Mouse (Mus musculus): ENCODE results near the gene Slc39a7.
"Not testable (repeated sequence)": the region's sequence is repeated elsewhere in the genome, so short reads cannot be mapped to it uniquely, and the experiment has no call there.

Slc39a7 gene

DNA sequence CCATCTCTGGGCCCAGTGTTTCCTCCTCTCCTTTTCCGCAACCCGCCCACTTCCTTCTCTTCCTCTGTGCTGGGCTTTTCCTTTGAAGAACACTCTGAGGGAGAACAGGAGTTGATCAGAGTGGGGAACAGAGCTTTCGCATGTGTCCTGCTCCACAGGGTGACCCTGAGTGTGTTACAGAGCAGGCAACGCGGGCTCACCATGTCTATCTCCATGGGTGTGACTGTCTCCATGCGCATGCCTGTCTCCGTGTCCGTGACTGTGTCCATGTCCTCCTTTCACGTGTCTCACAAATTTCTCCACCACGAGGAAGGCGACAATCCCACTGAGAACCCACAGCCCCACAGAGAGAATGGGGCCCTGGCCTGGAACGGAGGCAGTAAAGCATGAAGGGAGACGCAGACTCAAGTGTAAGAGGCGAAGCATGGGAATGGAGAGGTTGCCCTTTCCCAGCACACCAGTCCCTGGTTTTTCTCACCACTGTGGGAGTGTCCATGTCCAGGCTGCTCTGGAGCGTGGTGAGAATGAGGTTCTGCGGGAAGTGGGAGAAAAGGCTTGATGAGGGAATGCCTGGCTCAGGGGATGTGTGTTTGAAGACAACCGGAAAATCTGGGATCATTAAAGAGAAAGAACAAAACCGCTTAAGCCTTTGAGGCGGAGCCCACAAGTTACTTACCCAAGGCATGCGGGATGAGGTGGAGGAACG lies 1.4 kb downstream of the Slc39a7 start:
- no peak for DNase-seq (ENCODE audit: low spot score)

DNA sequence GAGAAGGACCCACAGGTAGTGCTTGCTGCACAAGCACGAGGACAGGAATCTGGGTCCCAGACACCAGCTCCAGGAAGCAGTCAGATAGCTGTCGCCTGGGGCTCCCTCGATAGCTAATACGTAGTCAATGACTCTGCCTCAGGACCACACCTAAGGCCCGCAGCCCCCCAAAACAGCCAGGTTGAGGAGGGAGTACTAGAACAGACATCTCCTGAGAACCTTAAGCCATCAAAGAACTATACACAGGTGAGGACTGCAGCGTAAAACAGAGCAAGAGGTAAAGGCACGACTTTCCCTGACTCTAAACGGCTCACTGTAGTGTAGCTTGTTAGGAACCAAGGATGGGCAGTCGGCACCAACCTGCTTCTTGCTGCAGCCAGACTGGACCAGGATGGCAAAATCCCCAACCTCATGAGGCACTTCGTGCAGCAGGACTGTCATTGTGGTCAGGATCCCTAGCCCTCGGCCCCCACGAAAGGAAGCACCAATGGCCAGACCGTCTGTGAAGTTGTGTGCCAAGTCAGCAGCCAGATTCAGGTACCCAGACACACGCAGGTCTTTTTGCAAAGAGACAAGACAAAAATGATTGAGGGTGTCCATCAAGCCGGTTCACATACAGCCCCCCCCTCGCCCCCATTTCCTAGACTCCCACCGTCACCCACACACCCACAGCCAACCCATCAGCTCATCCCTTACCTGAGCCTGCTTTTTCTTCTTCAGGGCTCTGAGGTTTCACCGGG lies 2.2 kb downstream of the Slc39a7 start:
- DNase-seq (ENCODE audit: low spot score): no peak

DNA sequence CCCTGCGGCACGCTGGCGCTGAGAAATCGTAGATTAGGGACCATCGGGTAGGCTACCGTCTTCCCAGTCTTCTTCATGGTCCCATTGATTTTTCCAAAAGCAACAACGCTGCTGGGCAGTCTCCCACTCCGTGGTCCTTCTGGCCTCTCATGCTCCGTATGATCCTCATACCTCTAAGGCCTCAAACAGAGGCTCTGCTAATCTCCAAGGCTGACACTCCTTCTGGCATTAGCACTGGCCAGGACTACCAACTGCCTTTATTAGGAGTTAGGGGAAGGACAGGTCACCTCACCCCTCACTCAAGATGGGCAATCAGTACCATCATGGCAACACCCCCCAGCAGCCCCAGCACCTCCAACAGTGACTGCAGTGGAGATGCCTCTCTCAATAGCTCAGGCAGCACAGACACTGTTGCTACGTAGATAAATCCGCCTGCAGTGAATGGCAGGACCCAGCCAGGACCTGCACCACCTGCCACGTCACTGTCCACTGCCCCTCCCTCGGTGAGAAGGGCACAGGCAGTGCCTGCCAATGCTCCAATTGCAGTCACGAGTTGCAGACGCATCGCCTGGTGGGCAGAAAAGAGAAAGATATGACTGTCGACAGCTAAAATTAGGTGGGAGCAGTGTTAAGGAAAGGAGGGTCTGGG lies 2.9 kb downstream of the Slc39a7 start:
- DNase-seq (ENCODE audit: low spot score): no peak

DNA sequence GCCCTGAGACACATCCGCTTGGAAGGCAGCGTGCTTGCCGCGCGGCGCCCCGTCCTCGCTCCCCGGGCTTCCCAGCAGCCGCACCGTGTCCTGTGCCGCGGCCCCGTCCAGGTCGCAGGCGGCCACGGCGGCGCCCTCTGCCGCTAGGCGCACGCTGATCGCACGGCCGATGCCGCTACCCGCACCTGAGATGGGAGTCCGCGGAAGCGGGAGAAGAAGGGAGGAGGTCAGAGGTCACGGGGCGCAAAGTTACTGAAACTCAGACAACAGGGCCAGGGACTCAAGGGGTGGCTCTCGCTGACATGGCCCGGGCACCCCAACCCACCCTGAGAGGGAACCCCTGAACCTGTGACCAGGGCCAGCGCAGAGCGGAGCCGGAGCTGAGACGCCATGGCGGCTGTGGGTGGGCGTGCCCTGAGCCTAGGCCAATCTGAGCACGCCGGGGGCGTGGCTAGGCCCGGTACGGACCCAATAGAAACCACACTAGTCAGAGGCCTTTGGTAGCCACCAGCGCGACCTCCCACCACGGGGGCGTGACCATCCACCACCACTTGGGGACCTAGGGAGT lies 3.7 kb downstream of the Slc39a7 start, which contains the start of gene H2-Ke6:
Gene H2-Ke6 (minus strand): TSS at position 405 of the 568 bp plus-strand sequence.
- DNase-seq (ENCODE audit: low spot score): peak; percentile 95

DNA sequence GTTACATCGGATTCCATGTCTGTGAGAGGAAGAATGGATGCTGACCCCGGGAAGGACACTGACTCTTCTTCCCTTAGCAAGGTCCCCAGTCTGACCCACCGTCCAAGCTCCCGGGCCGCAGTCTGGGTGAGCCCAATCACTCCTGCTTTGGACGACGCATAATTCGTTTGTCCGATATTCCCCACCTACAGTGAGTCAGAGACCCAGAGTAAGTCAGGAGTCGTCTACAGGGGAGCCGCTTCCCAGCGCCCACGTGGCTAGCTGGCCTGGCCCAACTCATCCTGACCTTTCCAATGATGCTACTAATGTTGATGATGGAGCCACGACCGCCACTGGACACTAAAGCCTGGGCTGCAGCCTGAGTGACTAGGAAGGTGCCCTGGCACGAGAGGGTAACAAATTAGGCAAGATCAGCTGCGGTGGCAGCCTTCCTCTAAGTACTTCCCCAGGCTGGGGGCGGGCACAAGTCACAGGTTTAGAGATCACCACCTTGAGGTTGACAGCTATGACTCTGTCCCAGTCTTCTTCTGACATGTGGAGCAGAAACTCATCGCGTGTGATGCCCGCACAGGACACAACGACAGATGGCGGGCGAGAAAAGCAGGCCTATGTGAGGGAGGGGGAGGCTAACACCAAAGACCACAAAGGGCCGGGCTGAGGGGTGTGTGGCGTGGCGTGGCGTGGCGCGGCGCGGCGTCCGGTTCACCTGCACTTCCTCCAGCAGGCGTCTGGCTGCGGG lies 4.4 kb downstream of the Slc39a7 start:
- DNase-seq (ENCODE audit: low spot score): no peak

DNA sequence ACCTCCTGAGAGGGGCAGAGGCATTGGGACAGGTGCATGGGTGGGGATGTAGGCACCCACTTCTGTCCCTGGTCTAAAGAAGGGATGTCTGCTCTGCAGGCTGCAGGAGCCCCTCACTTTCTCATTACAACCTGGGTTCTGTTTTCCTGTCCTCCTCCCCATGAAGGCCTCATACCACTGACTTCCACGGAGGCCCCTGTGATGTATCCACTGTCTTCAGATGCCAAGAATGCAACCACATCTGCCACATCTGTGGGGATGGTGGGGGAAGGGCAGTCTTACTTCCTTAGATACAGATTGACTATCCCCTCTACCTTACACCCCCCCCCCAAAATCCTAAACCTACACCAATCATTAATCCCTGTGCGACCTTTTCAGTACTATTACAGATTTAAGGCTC lies 5.3 kb downstream of the Slc39a7 start:
- DNase-seq (ENCODE audit: low spot score): no peak

DNA sequence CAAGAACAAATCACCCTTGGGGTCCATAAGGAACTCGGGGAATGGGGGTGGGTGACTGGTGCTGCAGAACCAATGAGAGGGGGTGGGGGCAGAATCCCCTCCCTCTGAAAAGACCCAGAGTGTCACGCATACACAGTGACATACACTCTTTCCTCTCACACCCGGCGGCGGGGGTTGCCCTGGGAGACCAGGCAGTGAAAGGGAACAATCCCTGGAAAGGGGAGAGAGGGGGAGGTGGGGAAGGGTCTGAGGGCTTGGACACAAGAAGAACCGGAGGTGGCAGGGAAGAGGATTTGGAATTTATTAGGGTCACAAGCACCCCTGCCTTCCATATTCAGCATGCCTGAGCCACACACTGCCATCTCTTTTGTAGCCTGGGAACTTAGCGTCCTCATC lies 5.7 kb downstream of the Slc39a7 start:
- DNase-seq (ENCODE audit: low spot score): peak; percentile 50

DNA sequence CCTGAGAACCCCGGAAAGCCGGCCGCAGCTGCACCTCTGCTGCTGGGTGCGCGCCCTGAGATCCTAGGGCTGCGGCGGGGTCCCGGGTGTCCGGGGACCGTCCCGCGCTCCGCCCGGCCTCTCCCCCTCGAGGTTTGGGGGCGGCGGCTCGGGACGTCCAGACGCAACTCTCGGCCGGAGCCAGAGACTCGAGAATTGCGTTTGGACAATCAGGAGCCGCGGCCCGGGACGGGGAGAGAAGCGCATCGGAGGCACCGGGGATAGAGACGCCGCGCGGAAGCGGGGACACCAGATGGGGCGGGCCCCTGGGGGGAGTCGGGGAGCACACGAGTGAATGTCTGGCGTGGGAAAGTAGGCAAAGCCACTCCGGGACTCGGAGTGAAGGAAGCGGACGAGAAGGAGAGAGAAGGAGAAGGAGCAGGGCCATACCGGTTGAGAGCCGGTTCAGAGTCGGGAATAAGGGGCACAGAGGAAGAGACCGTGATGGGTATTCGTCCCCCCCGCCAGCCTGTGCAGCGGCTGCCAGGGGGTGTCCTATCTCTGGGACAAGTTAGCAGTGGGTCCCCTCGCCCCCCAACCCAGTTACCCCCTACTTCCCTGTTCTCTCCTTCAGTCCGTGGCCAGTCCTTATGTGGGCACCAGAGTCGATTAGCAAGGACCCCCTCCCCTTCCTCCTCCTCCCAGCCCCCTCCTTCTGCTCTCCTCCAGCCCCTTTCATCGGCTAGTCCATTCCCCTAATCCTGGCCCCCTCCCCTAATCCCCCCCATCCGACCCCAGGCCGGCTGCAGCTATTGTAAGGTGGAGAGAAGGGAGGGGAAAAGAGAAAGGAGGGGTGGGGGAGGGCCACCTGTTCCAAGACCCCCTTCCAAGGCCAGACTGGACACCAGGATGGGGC lies 6.4 kb downstream of the Slc39a7 start:
- DNase-seq (ENCODE audit: low spot score): no peak

DNA sequence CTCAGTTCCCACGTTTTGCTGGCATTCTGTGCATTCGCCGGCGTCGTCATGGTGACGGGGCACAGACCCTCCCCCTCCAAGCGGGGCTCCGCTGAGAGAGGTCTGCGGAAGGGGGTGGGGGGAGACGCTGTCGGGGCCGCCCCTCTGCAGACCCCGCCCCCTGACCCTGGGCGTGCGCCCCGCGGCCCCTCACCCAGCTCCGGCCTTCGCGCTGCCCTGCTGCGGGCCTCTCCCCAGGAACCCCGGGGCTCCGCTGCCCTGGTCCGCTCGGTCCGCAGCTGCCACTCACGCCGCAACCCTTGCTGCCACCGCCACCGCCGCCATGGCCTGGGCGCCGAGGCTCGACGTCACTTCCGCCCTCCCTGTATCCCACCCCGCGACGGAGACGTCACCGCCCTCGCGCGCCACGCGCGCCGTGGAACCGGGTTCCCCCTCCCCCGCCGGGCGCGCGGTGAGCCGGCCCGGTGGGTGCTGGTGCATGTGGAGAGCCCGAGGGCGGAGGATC lies 7.1 kb downstream of the Slc39a7 start, which contains the start of gene Ring1:
Gene Ring1 (minus strand): TSS at position 364 of the 505 bp plus-strand sequence.
- peak; percentile 91 for DNase-seq (ENCODE audit: low spot score)

DNA sequence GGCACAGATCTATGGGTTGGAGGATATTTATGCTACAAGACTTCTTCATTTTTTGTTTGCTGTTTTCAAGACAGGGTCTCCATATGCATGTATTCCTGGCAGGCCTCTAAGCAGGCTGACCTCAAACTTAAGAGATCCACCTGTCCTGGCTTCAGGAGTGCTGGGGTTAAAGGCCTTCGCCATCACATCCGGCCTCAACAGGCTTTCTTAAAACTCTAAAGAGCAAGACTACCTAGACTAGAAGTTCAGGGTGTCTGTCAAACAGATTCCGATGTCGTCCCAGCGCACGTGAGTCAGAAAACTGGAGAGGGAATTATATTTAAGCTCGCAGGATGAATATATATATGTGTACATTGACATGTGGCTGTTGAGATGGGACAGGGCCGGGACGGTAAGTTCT lies 7.8 kb downstream of the Slc39a7 start:
- DNase-seq (ENCODE audit: low spot score): no peak

DNA sequence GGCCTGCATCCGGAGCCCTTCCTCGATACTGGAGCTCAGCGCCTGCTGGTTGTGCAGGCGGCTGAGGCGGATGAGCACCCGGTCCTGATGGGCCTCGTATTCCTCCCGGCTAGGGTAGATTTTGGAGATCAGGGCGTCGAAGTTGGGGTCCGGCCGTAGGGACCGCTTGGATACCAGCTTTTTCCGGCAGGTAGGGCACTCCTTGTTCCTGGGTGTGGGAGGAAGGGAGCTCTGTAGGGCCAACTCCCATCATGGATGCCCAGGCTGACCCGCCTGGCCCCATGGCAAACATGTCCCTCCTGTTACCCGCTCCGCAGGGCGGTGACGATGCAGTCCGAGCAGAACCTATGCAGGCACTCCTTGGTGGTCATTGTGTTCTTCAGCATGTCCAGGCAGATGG lies 8.5 kb downstream of the Slc39a7 start:
- no peak for DNase-seq (ENCODE audit: low spot score)

DNA sequence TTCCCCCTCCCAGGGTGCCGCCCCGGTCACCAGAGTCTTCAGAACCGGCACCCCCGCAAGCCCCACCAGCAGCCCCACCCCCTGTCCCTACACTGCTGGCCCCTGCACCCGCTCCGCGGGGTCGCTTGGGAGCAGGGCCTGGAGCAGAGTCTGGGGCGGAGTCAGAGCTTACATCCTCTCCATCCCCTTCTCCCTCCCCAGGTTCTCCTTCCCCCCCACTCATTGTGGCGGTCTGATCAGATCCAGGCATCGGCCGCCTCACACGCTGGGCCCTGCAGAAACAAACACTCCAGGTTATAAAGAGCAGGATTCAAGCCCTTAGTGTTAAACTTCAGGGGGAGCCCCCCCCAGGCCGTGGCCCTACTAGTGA lies 9.1 kb downstream of the Slc39a7 start:
- no peak for DNase-seq (ENCODE audit: low spot score)

DNA sequence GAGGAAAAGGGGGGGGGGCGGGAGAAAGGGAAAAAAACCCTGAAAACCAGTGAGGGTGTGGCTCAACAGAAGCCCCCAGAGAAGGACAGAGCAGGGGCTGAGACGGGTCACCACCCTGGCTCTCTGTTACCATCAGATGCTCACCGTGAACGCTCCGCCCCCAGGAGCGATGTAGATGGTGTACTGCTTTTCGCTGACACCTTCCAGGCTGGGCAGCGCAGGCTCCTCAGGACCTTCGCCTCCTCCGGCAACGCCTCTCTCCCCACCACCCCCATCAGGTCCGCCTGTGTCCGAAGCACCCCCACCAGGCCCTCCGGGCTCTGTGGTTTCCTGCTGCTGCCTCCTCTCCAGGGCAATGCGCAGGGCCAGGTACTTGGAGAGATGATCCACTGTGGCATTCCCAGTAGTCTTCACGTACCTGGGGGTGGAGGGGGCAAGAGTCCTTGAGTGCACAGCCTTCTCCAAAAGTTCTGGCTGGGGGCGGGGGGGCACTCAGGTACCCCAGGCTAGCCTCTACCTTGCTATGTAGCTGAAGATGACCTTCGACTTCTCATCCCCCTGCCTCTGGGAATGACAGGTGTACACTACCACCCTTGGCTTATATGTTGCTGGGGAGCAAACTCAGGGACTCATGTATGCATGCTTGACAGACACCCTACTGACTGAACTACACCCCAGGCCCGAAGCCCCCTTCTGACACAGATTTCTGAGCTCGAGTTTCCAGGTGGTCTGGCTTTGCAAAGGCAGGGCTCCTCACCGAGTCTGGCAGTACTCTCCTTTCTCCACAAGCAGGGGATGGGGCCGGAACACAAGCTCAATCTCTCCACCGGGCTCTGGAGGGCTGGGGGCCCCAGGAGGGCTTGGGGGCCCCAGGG lies 9.7 kb downstream of the Slc39a7 start:
- no peak for DNase-seq (ENCODE audit: low spot score)

DNA sequence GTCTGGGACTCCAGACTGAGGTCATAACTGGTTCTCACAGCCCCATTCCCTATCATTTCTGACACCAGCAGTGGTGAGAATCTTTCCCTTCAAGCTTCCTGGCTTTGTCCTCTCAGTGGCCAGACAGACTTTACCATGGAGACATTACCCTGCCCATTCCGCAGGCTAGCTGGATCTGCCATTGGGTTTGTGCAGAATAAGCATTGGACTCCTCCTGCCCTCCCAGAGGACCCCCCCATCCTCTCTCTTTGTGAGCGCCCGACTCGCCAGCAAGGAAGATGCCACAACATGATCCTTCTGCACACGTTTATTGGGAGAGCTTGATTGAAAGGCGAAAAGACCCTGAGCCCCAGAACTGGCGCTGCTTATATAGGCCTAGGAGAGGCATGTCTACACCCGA lies 18.0 kb downstream of the Slc39a7 start:
- DNase-seq (ENCODE audit: low spot score): no peak

DNA sequence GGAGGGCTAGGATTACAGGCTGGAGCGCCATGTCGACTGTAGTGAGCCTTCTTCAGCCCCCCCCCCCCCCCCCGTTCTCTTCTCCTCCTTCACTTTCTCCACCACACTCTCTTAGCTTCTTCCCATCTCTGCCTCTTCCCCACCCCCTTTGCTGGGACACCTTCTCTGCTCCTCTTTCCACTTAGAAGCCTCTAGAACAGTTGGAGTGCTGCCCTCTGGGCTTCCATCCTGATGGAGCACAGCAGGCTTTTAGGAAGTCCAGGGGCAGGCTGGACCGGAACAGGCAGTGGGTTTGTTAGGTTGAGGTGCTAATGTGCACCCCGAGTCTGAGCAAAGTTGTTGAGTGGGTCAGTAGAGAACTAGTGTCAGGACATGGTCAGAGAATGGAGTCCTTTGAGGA lies 21.3 kb downstream of the Slc39a7 start:
- DNase-seq (ENCODE audit: low spot score): no peak

DNA sequence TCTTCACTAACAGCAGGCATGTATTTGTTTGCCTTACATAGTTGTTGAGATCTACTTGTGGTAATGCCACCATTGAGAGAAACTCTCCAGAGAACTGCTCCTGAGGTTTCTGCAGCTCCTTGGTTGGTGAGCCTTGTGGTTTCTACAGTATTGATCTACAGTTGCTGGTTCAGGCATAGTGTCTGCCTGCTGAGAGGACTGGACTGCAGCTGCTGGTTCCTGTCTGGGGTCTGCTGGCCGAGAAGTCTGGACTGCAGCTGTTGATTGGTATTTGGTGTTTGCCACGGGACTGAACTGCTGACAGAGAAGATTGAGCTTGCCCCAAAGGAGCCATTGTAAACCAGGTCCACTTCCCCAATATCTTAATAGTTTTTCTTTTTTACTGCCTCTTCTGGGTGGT lies 24.9 kb downstream of the Slc39a7 start:
- no peak for DNase-seq (ENCODE audit: low spot score)

DNA sequence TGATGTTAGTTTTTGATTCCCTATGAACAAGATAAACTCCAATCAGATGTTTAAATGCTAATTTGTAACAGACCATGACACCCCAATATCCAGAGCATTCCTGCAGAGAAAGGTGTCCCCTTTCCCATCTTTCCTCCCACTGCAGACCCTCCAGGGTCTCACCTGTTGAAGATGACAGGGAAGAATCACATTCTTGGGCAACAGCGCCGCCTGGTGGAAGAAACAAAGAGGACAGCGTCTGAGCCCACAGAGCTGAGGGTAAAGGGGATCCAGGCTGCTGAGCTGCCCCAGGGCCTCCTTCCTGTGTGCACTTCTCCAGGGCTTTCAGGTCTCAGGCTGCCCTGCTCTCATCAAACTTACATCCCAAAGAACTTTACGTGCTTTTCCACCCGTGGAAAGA lies 28.1 kb downstream of the Slc39a7 start:
- DNase-seq (ENCODE audit: low spot score): no peak

DNA sequence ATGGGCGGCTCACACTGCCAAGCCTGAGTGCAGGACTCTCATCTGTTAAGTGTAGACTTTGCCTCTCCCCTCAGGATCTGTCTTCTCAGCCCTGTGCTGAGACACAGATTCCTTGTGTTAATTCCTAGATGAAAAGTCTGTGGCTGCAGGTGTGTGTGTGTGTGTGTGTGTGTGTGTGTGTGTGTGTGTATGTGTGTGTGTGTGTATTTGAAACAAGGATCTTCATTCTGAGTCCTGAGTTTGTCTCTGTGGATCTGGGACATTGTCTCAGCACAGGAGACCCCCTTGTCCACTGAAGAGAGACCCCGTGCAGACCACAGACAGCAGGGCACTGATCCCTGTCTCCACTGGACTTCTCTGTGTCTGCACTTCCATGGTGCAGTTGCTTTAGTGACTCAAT lies 30.7 kb downstream of the Slc39a7 start:
- not testable (repeated sequence) for DNase-seq (ENCODE audit: low spot score)

DNA sequence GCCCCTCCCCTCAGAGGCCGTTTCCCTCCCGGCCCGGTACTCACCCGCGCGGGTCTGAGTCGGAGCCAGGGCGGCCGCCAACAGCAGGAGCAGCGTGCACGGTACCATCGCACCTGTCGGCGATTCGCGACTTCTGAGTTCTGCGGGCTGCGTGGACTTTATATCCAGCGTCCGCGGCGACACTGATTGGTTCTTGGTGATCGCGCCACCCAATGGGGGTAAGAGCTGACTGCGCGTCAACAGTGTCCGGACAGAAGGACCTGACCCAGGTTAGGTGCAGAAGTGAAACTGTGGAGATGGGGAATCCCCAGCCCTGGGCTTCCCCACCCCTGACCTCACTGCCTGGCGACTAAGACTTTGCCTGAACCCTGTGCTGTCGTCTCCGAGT lies 31.3 kb downstream of the Slc39a7 start, which contains the start of gene H2-K1:
Gene H2-K1 (minus strand): TSS at position 198 of the 388 bp plus-strand sequence.
- peak; percentile 76 for DNase-seq (ENCODE audit: low spot score)

All from yolk sac, embryonic 10.5 days (tissue).